Mouse (Mus musculus): Measurements from ENCODE around the gene Erc2. TPM values are rescaled to one million over a fixed set of nuclear protein-coding genes. Genes with fewer than 3 reads are reported as not detected.

Gene Erc2
- polyA plus RNA-seq, 1 experiment: not detected

DNA sequence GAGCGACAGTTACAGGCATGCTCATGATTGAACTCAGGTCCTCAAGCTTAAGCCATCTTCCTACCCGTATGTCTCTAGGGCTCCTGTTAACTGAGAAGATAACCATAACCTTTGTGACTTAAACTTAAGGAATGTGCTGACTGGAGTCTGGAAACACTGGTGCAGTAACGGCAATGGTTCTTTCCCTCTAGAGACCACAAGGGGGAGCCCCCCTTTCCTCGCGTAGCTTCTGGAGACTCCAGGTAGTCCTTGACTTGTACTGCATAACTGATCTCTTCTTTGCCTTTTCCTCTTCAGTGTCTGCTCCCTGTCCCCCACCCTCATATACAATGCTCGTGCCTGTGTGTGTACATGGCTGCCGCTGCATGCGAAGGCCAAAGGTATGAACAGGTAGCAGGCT is 326.2 kb downstream of the Erc2 start:
- H3K4me1 ChIP-seq (ENCODE audit: control insufficient read depth, insufficient read depth, insufficient read length, low read length): no peaks in the 10 kb centered on the region
- no peak overlapping the region for H3K27ac ChIP-seq (replicated peaks; ENCODE audit: low read depth, low read length)
- H3K4me3 ChIP-seq (ENCODE audit: insufficient read depth, low read depth, low read length): no peak overlapping the region

DNA sequence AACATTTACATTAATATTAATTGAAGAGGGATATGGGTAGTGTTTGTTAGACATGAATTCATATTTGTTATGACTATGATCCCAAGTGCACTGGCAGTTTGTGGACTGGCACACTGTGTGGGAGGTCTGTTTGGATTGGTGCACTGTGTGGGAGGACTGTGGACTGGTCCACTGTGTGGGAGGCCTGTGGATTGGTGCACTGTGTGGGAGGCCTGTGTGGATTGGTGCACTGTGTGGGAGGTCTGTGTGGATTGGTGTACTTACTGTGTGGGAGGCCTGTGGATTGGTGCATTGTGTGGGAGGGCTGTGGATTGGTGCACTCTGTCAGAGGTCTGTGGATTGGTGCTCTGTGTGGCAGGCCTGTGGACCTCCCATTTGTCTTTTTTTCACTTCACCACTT is 331.6 kb downstream of the Erc2 start:
- H3K4me1 ChIP-seq (ENCODE audit: control insufficient read depth, insufficient read depth, insufficient read length, low read length): peaks cover 3% of the 10 kb centered on the region; the same call in 1 of the 2 replicates
- no peak overlapping the region for H3K27ac ChIP-seq (replicated peaks; ENCODE audit: low read depth, low read length)
- no peak overlapping the region for H3K4me3 ChIP-seq (ENCODE audit: insufficient read depth, low read depth, low read length)

DNA sequence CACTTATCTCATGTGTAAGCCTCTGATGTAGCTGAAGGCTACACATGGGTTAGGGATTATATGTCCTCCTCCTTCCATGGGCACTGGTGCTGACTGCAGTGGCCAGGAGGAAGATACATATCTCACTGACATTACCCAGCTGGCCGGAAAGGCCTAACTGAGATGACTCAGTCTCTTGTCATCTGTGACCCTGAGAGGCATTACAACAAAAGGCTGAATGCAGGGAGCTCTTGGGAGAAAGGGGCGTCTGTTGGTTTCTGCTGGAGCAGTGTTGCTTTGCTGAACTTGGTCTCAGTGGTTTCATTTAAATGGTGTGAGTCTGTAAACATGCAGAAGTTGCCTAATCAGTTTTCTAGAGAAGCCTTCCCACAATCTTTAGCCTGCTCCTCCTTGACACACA is 334.6 kb downstream of the Erc2 start:
- Histone ChIP-seq H3K27ac (replicated peaks; ENCODE audit: low read depth, low read length) (no peak overlapping the region; the same call in 1 of the 2 replicates), H3K4me3 (ENCODE audit: insufficient read depth, low read depth, low read length) (no peak overlapping the region), H3K4me1 (ENCODE audit: control insufficient read depth, insufficient read depth, insufficient read length, low read length) (peaks cover 3% of the 10 kb centered on the region; the same call in 1 of the 2 replicates)

DNA sequence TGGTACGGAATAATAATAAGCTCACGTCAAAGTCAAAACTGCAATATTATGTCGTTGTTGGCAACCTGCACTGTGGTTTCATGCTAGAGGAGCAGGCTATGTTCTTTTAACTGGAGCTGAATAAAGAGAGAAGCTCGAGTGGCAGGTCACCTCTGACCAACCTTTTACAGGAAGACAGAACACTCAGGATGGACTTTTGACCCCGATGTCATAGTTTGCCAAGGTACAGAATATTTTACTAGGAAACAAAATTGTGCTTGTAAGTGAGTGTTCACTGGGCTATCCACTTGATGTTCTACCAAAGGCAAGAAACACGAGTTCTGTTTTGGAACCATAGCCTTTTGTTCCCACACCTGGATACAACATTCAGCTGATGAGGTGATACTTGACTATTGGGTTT is 351.5 kb downstream of the Erc2 start:
- Histone ChIP-seq H3K4me3 (ENCODE audit: insufficient read depth, low read depth, low read length) (no peak overlapping the region), H3K27ac (replicated peaks; ENCODE audit: low read depth, low read length) (no peak overlapping the region), H3K4me1 (ENCODE audit: control insufficient read depth, insufficient read depth, insufficient read length, low read length) (no peaks in the 10 kb centered on the region)

DNA sequence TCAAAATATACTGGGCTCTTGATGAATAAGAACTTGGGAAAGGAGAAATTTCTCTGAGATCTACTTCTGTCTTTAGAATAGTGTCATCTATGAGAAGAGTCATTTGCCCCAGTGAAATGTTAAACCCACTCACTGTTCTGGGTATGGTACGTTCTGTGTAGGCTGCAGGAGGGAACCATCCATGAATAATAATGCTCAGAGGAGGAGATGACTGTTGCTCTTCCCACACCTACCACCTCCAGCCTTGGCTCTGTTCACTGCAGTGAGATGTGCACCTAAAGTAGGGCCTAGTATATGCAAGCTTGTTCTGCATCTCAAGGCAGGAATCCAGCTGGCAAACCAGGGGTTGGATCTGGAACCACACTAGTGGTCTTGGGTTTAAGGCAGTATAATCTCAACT is 353.4 kb downstream of the Erc2 start:
- Histone ChIP-seq H3K27ac (replicated peaks; ENCODE audit: low read depth, low read length) (no peak overlapping the region), H3K4me1 (ENCODE audit: control insufficient read depth, insufficient read depth, insufficient read length, low read length) (no peaks in the 10 kb centered on the region), H3K4me3 (ENCODE audit: insufficient read depth, low read depth, low read length) (no peak overlapping the region)

DNA sequence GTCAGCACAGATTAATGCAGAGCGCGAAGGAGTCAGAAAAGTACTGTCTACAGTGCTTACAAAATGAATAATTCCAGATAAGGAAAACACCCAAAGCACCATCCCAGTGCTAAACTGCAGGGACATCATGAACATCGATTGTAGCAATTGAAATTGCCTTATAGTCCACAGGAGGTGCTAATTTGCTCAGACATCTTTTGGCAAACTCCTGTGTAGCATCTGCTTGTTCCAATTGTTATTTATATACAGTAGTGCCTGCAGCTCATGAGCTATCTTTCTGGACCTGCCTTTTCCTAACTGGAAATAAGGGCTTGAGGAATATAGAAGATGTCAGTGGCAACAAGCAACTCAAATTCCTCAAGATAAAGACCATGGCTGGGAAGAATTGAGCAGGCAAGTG is 362.5 kb downstream of the Erc2 start:
- Histone ChIP-seq H3K4me1 (ENCODE audit: control insufficient read depth, insufficient read depth, insufficient read length, low read length) (no peaks in the 10 kb centered on the region), H3K4me3 (ENCODE audit: insufficient read depth, low read depth, low read length) (no peak overlapping the region), H3K27ac (replicated peaks; ENCODE audit: low read depth, low read length) (no peak overlapping the region)

DNA sequence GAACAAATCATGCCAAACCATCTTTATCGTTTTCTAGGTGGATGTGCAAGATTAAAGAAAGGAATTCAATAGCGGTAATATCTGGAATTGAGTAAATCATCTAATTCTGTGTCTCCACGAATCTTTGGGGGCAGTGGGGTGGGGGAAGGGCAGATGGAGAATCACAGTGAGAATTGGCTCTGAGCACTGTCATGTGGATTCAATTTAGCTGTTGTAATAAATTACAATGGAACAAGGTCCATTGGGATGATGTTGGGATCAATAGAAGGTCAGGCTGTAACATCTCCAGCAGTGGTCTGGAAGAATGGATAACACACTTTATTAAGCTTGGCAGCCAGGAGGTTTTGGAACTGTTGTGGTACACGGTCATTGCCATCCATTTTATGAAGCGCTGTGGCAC is 363.0 kb downstream of the Erc2 start:
- H3K4me3 ChIP-seq (ENCODE audit: insufficient read depth, low read depth, low read length): no peak overlapping the region
- H3K4me1 ChIP-seq (ENCODE audit: control insufficient read depth, insufficient read depth, insufficient read length, low read length): no peaks in the 10 kb centered on the region
- no peak overlapping the region for H3K27ac ChIP-seq (replicated peaks; ENCODE audit: low read depth, low read length)

DNA sequence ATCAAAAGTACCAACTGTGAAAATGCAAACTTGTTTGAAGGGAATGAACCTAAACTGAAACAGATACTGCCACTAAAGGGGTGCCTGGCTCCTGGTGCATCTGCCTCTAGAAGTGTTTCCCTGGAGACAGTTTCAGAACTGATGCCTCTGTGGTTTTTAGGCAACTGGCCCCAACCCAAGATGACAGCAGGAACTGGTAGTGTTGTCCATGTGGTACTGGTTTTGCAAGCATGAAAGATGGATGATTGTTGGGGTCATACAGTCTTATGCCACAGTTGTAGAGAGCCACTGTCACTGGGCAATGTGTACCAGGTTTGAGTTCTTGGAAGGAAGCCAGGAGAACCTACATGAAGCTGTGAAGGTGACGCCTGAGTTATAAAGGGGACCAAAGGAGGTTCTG is 365.2 kb downstream of the Erc2 start:
- H3K27ac ChIP-seq (replicated peaks; ENCODE audit: low read depth, low read length): no peak overlapping the region
- no peaks in the 10 kb centered on the region for H3K4me1 ChIP-seq (ENCODE audit: control insufficient read depth, insufficient read depth, insufficient read length, low read length)
- no peak overlapping the region for H3K4me3 ChIP-seq (ENCODE audit: insufficient read depth, low read depth, low read length)

DNA sequence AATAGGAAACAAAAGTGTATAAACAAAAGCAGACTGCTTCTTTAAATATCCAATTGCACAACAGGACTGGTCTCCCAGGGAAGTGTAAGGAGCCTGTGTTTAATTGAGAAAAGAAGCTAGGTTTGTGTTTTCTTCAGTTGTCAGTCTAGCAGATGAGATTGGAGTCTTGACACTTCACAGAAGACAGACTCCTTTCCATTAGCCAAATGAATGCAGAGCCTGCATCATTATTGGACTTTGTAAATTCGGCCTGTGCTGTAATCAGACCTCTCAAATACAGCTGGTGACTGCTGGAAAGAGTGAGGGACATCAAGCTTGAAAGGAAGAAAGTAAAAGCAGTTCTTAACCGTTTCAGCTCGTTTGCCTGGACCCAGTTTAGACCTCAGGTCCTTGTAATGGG is 376.3 kb downstream of the Erc2 start:
- no peak overlapping the region for H3K27ac ChIP-seq (replicated peaks; ENCODE audit: low read depth, low read length)
- H3K4me1 ChIP-seq (ENCODE audit: control insufficient read depth, insufficient read depth, insufficient read length, low read length): no peaks in the 10 kb centered on the region
- H3K4me3 ChIP-seq (ENCODE audit: insufficient read depth, low read depth, low read length): no peak overlapping the region

DNA sequence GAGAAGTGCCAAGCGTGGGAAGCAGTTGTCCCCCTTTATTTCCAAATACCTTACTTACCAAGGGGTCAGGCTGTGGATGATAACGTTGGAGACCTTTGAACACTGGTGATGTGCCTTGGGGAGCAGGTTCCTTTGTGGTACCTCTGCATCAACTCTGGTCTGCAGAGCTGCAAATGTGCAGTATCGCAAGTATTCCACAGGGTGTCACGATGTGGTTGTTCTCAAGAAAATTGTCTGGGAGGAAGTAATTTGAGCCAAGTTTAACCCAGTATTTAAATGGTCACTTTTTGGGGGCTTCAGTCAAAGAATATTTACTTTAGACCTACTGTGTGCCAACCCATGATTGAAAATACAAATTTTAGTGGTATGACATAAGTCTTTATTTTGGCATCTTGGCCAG is 381.8 kb downstream of the Erc2 start:
- no peak overlapping the region for H3K4me3 ChIP-seq (ENCODE audit: insufficient read depth, low read depth, low read length)
- H3K27ac ChIP-seq (replicated peaks; ENCODE audit: low read depth, low read length): no peak overlapping the region
- no peaks in the 10 kb centered on the region for H3K4me1 ChIP-seq (ENCODE audit: control insufficient read depth, insufficient read depth, insufficient read length, low read length)

DNA sequence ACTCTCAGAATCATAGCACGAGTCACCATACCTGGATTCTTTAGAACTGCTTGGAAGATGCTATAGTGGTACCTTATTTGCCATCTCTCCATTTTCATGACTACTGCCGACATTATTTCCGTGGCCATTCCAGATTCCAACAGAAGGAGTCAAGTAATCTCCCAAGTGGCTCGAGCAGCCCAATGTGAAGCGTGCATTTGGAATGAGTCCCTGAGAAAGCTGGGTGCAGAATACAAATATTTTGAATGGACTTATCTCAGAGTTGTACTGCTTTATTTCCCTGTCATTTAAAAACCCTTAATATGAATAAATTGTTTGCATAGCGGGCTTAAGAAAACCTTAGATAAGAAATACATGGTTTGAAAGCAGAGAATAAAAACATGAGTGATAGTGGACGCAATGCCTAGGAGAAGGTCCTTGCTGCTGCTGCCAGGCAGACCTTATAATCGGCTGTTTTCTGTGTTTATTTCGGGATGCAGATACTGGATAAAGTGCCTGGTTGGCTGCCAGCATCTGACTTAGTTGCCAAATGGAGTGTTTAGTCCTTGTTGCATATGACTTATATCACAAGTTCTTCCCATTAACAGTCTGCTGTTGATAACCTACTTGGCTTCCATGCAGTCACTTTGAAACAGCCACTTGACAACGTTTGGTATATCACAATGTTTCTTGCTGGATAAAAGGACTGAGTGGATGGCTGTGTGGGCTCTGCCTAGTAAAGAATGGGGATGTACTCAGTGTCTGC is 388.5 kb downstream of the Erc2 start:
- H3K4me1 ChIP-seq (ENCODE audit: control insufficient read depth, insufficient read depth, insufficient read length, low read length): no peaks in the 10 kb centered on the region; the same call in 1 of the 2 replicates
- H3K27ac ChIP-seq (replicated peaks; ENCODE audit: low read depth, low read length): no peak overlapping the region
- H3K4me3 ChIP-seq (ENCODE audit: insufficient read depth, low read depth, low read length): no peak overlapping the region

DNA sequence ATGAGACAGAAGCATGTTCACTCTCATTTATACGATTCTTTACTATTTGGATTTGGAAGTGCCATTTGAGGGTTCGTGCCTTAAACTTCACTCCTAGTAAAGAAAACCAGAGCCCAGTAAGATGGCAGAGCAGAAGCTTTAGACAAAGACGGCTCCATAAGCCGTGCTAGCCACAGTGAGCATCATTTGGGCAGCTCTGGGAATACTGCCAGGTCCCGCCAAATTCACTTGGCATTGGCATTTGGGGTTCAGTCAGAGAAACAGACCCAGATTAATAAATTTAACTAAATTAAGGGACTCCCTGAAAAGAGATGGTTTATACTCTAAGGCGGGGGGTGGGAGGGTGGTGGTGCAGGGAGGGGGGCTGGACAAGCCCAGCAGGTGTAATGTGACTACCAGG is 401.0 kb downstream of the Erc2 start:
- Histone ChIP-seq H3K27ac (replicated peaks; ENCODE audit: low read depth, low read length) (no peak overlapping the region), H3K4me3 (ENCODE audit: insufficient read depth, low read depth, low read length) (no peak overlapping the region), H3K4me1 (ENCODE audit: control insufficient read depth, insufficient read depth, insufficient read length, low read length) (no peaks in the 10 kb centered on the region)

DNA sequence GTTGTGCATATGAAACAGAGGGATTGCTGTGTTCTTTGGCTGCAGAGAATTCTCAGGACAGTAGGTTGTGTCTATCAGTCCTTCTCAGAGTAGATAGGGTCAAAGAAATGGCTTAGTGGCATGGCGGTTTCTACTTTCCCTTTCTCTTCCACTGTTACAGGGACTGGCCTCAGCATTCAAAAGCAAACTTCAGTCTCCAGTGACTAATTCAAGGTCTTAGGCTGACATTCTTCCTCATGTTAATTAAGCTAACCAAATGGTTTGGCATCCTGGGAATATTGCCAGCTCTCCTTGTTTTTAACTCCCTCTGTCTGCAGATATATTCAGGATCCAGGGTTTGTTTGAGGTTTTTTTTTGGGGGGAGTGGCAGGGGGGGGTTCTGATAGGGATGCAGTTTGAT is 408.6 kb downstream of the Erc2 start:
- H3K4me1 ChIP-seq (ENCODE audit: control insufficient read depth, insufficient read depth, insufficient read length, low read length): no peaks in the 10 kb centered on the region
- H3K27ac ChIP-seq (replicated peaks; ENCODE audit: low read depth, low read length): no peak overlapping the region
- no peak overlapping the region for H3K4me3 ChIP-seq (ENCODE audit: insufficient read depth, low read depth, low read length)

DNA sequence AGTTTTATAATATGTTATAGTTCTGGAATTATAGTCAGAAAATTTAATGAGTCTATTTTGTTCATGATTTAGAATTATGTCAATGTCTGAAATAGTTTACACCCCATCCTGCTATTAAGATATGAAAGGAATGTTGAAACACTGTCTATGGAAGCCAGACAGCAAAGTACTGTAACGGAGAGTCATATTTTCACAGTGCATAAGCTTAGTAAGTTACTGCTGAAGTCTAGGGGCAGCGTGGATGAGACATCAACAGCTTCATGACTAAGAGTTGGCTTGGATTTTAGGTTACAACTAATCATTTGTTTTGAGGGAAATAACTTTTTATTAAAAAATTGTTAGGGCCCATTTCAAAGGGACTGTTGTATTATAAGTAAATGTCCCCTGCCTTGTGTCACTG is 412.8 kb downstream of the Erc2 start:
- Histone ChIP-seq H3K4me3 (ENCODE audit: insufficient read depth, low read depth, low read length) (no peak overlapping the region), H3K4me1 (ENCODE audit: control insufficient read depth, insufficient read depth, insufficient read length, low read length) (no peaks in the 10 kb centered on the region), H3K27ac (replicated peaks; ENCODE audit: low read depth, low read length) (no peak overlapping the region)

DNA sequence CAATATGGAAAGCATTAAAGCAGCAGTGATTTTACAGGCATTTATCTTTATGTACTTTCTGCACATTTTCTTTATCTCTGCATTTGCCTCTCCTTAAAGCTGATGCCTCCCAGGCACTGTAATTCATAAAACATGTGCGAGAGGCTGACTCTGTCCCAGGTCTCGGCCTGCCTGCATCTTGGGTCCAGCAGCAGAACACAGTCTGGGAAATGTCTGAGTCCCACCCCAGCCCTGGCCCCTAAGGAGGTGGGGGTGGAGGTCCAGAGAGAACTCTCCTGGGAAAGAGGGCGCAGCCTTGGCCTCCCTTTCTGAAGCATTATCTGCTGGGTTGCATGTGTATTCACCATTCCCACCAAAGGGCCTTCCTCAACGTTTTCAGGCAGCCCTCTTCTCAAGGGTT is 420.9 kb downstream of the Erc2 start:
- Histone ChIP-seq H3K4me1 (ENCODE audit: control insufficient read depth, insufficient read depth, insufficient read length, low read length) (no peaks in the 10 kb centered on the region), H3K27ac (replicated peaks; ENCODE audit: low read depth, low read length) (no peak overlapping the region), H3K4me3 (ENCODE audit: insufficient read depth, low read depth, low read length) (no peak overlapping the region)

DNA sequence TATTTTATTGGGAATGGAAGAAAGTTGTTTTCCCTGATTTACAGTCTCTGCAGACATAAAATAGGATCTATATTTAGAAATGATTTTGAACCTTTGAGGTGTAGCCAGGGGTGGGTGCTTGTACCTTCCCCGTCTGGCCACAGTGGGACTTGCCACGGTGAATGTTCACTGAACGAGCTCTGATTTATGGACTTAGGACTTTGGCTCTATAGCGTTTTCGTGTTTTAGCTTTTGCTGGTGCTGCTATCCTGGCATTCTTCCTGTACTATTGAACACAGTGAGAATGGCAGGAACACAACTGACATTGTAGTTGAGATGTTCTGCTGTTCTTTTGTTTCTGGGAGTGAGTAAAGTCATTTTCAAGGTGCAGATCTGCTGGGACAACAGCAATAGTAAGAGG is 429.4 kb downstream of the Erc2 start:
- H3K27ac ChIP-seq (replicated peaks; ENCODE audit: low read depth, low read length): no peak overlapping the region
- H3K4me3 ChIP-seq (ENCODE audit: insufficient read depth, low read depth, low read length): no peak overlapping the region
- no peaks in the 10 kb centered on the region for H3K4me1 ChIP-seq (ENCODE audit: control insufficient read depth, insufficient read depth, insufficient read length, low read length)
